Mouse (Mus musculus) yolk sac, embryonic 10.5 days (tissue): Measurements from ENCODE around the gene Ctnnd2.
"Not testable (repeated sequence)": the region's sequence is repeated elsewhere in the genome, so short reads cannot be mapped to it uniquely, and the experiment has no call there.

ENCODE experiments used
- DNase-seq: peaks from one replicate; pipeline ENCODE4 v3.0.0-alpha.2; 2017; ENCODE audit warnings: low spot score

Ctnnd2 gene

GRCm38 (mm10) chr15:30172391-30173281, at the start of gene Ctnnd2:
Ctnnd2 (plus strand) TSS chr15:30172593.
- peak; percentile 33 for DNase-seq

DNA sequence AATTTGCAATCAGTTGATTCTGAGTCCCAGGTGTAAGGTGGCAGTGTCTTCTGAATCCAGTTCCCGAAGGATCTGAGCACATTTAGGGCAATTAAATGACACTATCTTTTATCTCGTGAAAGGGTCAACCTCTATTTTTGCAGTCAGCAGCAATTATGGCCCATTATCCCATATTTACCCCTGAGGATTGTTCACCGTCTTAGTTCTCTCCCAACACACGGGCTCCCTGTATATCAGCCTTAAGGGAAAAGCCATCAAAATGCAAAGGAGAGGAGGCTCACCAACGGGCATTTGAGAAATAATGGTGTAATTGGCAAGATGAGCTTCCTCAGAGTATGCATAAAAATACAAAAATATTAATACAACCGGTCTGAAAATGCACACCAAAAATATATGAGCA, 41.7 kb upstream of the Ctnnd2 start:
- DNase-seq: no peak

DNA sequence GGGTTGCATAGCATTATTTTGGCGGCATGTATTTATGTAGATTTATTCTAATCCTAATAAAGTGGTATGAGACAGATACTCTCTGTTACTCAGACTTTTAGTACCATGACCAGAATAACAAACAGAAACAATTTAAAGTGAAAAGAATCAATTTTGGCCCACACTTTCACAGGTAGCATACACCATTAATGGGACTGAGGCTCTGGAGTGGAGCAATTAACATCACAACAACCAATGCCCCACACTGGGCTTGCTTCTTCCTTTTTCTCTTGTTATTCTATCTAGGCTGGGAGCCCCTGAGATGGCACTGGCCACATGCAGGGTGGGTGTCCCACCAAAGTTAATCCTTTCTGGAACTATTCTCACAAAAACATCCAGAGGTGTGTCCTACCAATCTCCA, 32.8 kb upstream of the Ctnnd2 start:
- DNase-seq: not testable (repeated sequence)

DNA sequence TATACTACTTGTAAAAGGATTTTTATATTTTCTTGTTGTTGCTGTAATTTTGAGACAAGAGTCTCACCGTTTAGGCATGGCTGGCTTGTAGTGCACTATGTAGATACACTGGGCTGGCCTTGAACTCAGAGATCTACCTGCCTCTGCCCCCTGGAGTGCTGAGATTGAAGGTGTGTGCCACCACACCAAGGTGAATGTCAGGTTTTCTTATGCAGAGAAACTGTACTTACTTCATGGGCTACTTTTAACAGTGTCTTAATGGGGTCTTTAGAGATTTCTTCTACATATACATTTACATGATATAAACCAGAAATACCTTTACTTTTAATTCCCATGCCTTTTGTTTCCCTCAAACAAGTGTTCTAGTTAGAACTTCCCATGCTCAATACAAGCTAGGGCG, 27.0 kb upstream of the Ctnnd2 start:
- DNase-seq: no peak

GRCm38 (mm10) chr15:30152176-30152575, 20.2 kb upstream of the Ctnnd2 start:
- no peak for DNase-seq

DNA sequence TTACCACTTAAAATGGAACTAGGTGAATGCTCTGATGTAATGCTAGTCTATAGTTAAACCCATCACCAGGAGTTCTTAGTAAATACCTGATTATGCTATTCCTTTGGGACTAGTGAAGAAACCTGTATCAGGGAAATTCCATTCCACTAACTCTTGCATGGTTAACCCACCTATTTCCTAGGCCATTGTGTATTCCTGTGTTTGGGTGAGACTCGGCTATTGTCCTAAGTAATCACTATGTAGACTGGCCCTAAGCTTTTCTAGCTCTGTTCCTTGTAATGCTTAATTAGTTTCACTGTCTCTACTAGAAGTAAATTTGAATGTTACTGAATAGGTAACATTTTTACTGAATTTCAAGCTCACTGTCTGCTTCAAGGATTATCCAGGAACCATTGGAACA, 14.4 kb upstream of the Ctnnd2 start:
- no peak for DNase-seq

GRCm38 (mm10) chr15:30170031-30170430, 2.4 kb upstream of the Ctnnd2 start:
- DNase-seq: no peak

- no peak for DNase-seq
Measured at GRCm38 (mm10) chr15:30171493-30172195, 749 bp upstream of the Ctnnd2 start.

DNA sequence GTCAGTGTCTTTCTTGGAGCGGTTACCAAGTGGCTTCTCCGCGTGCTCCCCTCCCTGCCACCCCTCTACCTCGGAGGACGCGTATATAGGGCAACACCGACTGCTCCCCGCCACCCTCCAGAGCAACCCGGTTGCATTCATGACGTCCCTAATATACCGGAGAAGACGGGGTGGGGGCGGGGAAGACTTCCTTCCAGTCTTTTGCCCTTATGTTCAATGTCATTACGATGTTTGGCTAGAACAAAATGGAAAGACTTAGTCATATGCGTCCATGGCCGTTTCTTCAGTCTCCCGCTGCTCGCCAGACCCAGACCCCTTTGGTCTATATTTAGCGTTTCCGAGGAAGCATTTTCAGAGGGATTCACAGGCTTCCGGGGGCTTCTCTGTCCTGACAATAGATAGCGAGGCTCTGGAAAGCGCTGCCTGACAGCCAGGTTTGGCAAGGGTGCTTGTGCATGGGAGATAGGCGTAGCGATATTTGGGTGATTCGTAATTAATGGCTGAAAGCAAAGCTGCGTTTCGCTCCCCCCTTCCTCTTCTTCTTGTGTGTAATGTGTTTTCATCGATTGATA, 1.1 kb downstream of the Ctnnd2 start:
- peak; percentile 3 for DNase-seq

DNA sequence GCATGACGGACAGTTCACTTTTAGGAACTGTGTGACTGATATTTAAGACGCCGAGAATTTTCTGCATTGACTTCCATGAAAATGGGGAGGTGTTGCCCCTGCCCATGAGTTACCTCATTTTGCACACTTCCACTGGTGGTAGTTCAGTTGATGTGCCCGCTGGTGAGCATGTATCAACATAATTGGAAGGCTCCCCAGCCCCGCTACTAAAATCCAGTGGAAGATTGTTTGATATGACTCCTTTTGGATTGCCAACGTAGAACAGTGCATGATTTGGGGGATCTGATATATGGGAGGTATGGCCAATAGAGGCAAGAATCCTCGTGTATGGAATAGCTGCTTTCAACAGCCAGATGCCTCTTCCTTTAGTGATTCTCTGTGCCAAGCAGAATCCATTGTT, 1.9 kb downstream of the Ctnnd2 start:
- DNase-seq: no peak

GRCm38 (mm10) chr15:30184020-30184419, 11.6 kb downstream of the Ctnnd2 start:
- no peak for DNase-seq

GRCm38 (mm10) chr15:30190872-30191271, 18.5 kb downstream of the Ctnnd2 start:
- DNase-seq: no peak

DNA sequence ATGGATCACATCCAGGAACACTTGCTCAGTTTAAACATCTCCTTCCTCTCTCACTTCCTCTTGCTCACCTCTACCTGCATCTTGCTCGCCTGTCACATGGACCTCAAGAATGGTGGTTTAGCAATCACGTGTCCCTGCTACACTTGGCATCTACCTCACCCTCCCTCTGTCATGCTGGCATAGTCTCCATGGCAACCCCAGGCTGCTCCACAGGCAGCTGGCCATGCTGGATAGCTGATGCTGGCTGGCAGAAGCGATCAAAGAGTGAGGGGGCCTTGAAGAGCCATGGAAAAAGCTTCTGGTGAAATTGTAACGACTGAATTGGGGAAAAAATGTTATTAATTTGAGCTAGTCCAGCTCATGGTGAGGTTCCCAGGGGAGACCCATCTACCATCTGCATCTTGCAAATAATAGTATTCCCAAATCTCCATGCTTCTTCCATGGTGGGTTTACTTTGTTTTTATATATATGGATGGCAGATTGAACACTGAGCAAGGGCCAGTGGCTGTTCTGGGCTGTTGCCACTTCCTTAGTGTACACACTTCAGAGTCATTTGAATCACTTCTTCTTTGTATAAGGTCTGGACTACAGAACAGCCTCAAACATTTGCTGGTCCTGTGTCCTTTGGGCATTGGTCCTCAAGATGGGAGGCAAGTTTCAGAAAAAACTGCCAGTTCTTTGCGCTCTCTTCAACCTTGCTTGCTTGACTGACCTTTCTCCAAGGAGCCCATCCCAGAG, 19.7 kb downstream of the Ctnnd2 start:
- no peak for DNase-seq

DNA sequence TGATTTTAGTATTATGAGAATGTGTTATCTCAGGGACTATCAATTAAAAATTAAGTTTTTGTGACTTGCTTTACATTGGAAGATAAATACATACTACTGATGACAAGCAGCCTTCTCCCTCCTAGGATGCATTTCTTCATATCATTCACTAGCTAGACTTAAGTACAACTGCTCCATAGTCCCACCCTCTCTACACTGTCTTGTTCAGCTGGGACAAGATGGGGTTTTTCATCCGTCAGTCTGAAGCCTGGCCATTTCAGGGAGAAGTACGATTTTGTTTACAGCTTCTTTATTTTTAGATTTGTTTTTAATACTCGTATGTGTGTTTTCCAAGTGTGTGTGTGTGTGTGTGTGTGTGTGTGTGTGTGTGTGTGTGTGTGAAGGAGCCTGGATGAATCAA, 26.0 kb downstream of the Ctnnd2 start:
- DNase-seq: no peak

GRCm38 (mm10) chr15:30199785-30200184, 27.4 kb downstream of the Ctnnd2 start:
- DNase-seq: no peak

GRCm38 (mm10) chr15:30201211-30201610, 28.8 kb downstream of the Ctnnd2 start:
- DNase-seq: no peak

- DNase-seq: no peak
Measured at GRCm38 (mm10) chr15:30201617-30202016, 29.2 kb downstream of the Ctnnd2 start.

GRCm38 (mm10) chr15:30212746-30213145, 40.4 kb downstream of the Ctnnd2 start:
- DNase-seq: no peak

DNA sequence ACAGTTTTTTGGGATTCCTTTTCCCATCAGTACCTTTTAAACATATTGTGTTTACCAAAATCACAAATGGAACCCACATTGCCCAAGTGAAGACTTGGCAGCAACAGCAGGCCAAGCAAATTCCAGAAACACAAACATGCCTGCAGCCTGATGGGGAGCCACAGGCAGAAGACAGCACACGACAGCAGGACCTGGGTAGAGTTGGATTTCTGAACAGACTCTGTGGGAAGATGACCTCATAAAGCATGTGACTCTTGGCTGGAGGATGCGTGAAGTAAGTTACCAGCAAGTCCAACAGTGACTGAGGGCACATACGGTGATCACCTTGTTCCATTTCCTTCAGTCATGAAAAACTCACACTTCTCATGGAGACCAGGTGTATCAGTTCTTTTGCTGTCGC, 43.5 kb downstream of the Ctnnd2 start:
- DNase-seq: no peak

DNA sequence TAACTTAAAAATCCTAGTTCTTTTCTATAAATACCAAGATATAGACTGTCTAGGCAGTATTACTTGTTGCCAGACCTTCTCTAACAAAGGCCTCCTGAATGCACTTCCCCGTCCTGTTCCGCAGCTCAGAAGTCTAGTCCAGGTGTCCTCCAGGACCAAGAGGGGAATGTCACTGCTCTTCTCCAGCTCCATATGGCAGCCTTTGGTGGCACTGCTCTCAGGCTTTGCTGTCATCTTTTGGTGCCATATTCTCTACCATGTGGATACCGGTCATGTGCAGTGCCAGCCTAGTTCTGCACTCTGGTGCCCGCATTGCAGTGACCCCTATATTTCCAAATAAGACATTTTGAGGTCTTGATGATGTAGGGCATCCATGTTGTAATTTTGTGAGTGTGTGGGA, 56.7 kb downstream of the Ctnnd2 start:
- no peak for DNase-seq

GRCm38 (mm10) chr15:30235210-30236034, 63.0 kb downstream of the Ctnnd2 start:
- no peak for DNase-seq
